Mouse (Mus musculus): Measurements from ENCODE around the gene Tyw1. TPM values are rescaled to one million over a fixed set of nuclear protein-coding genes. Genes with fewer than 3 reads are reported as not detected.

Tyw1 gene
- 7.7 TPM in 1 of 2 replicates, not detected in the other for polyA plus RNA-seq (2012; ENCODE audit: insufficient read depth, low replicate concordance)

- TF ChIP-seq GATA1 (IDR thresholded peaks at IDR 0.05; ENCODE audit: borderline replicate concordance, low read length) (peak; percentile 94), FLI1 (IDR thresholded peaks at IDR 0.05; ENCODE audit: low read length) (no peak)
These were observed at the start of gene Tyw1, which contains the start of gene Sbds for GRCm38 (mm10) chr5:130255017-130255720. Gene Tyw1, plus strand, starts transcription at chr5:130255619. Gene Sbds, minus strand, starts transcription at chr5:130255530.

DNA sequence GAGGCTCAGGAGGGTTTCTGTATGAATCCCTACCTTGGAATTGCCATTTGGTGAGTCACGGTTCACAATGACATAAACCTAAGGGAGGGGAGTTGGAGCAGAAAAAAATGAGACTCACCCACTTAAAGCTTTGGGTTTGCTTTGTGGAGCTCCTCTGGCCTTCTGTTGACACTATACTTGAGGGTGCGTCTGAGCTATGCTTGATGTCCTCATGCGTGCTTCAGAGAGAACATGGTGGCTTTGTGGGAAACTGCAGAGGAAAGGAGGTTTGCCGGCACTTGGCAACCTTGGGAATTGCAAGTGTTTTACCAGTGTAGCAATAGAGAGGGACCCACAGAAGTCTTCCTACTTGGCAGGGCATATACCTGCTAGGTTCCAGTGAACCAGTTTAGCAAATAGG is 48.1 kb upstream of the Tyw1 start:
- Histone ChIP-seq H3K4me3 (replicated peaks) (no peak overlapping the region), H3K9me3 (no peaks in the 10 kb centered on the region), H3K4me1 (peaks cover 43% of the 10 kb centered on the region), H3K36me3 (replicated peaks; ENCODE audit: low read length) (peaks cover 93% of the 10 kb centered on the region), H3K27me3 (replicated peaks) (no peaks in the 10 kb centered on the region)
- TF ChIP-seq GATA1 (IDR thresholded peaks at IDR 0.05; ENCODE audit: borderline replicate concordance, low read length) (no peak), FLI1 (IDR thresholded peaks at IDR 0.05; ENCODE audit: low read length) (no peak)

More at GRCm38 (mm10) chr5:130255017-130255720, at the start of gene Tyw1, which contains the start of gene Sbds:
- Histone ChIP-seq H3K27me3 (replicated peaks) (no peaks in the 10 kb centered on the region), H3K4me1 (peaks cover 43% of the 10 kb centered on the region), H3K9me3 (no peaks in the 10 kb centered on the region), H3K4me3 (replicated peaks) (peak within 1 kb of the TSS; percentile 99), H3K36me3 (replicated peaks; ENCODE audit: low read length) (peaks cover 46% of the 10 kb centered on the region)

- Histone ChIP-seq H3K9me3 (no peaks in the 10 kb centered on the region; the same call in 1 of the 2 replicates), H3K4me3 (replicated peaks) (no peak overlapping the region), H3K27me3 (replicated peaks) (no peaks in the 10 kb centered on the region), H3K4me1 (peaks cover 26% of the 10 kb centered on the region), H3K36me3 (replicated peaks; ENCODE audit: low read length) (peaks cover 90% of the 10 kb centered on the region)
- TF ChIP-seq GATA1 (IDR thresholded peaks at IDR 0.05; ENCODE audit: borderline replicate concordance, low read length) (no peak), FLI1 (IDR thresholded peaks at IDR 0.05; ENCODE audit: low read length) (no peak)
These were observed 42.5 kb upstream of the Tyw1 start for GRCm38 (mm10) chr5:130212956-130213355.

DNA sequence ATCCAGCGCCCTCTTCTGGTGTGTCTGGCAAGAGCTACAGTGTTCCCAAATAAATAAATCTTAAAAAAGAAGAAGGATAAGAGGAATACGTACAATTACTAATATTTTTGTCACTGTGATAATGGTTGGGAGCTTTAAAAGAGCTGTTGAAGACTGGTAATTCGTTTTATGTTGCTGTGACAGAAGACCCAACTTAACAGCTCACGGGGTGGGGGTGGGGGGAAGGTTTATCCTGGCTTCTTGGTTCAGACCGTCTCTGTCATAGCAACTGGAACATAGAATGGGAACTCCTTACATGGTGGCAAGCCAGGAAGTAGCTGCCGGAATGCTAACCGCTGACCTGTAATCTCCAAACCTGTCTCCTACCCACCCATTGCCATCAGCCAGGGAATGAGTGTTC is 38.6 kb upstream of the Tyw1 start, which contains the start of gene Tmem248:
Gene Tmem248 (plus strand): TSS at position 301 of the 400 bp plus-strand sequence.
- Histone ChIP-seq H3K9me3 (no peaks in the 10 kb centered on the region; the same call in 1 of the 2 replicates), H3K27me3 (replicated peaks) (no peaks in the 10 kb centered on the region), H3K4me3 (replicated peaks) (no peak within 1 kb of the TSS), H3K4me1 (peaks cover 30% of the 10 kb centered on the region), H3K36me3 (replicated peaks; ENCODE audit: low read length) (peaks cover 75% of the 10 kb centered on the region)
- no peak for TF ChIP-seq FLI1 (IDR thresholded peaks at IDR 0.05; ENCODE audit: low read length)
- no peak for TF ChIP-seq GATA1 (IDR thresholded peaks at IDR 0.05; ENCODE audit: borderline replicate concordance, low read length)

DNA sequence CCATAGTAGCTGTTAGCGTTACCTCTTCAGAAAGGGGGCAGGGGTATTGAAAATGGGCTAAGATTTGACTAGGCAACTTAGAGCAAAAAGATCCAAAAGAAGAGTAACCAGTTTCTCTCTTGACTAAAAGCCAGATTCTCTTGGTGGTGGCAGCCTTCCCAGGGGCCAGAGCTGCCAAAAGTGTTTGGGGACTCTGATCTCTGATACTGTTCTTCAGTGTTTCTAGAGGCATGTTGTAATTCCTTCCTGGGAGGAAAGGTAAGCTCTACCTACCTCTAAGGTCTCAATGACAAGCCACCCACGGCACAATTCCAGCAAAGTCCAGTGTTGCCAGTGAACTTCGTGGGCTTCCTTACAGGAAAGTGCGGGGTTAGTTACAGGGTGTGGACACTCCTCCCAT is 38.0 kb upstream of the Tyw1 start:
- no peaks in the 10 kb centered on the region; the same call in 1 of the 2 replicates for H3K9me3 ChIP-seq
- H3K27me3 ChIP-seq (replicated peaks), result no peaks in the 10 kb centered on the region
- peaks cover 68% of the 10 kb centered on the region for H3K36me3 ChIP-seq (replicated peaks; ENCODE audit: low read length)
- H3K4me1 ChIP-seq, result peaks cover 30% of the 10 kb centered on the region
- TF ChIP-seq GATA1 (IDR thresholded peaks at IDR 0.05; ENCODE audit: borderline replicate concordance, low read length) (no peak), FLI1 (IDR thresholded peaks at IDR 0.05; ENCODE audit: low read length) (no peak)
- no peak overlapping the region for H3K4me3 ChIP-seq (replicated peaks)

DNA sequence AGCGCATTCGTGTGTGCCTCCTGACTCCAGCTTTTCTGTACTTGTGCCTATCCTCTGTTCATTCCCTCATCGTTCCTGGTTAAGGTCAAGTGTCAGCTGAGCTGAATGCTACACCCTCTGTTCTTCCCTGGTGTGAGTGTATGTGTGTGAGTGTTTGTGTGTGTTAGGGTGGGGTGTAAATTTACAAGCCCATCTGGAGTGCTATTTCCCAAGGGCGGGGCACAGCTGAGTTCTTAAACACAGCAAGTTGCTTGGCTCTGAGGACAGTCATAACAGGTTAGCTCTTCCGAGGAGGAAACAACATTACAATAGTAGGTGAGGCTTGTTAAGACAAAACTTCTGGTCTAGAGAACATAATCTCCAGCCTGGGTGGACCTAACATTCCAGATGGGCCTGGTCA is 37.1 kb upstream of the Tyw1 start:
- TF ChIP-seq FLI1 (IDR thresholded peaks at IDR 0.05; ENCODE audit: low read length), result no peak
- no peak for TF ChIP-seq GATA1 (IDR thresholded peaks at IDR 0.05; ENCODE audit: borderline replicate concordance, low read length)
- peaks cover 59% of the 10 kb centered on the region for H3K36me3 ChIP-seq (replicated peaks; ENCODE audit: low read length)
- H3K4me1 ChIP-seq, result peaks cover 36% of the 10 kb centered on the region
- H3K27me3 ChIP-seq (replicated peaks), result no peaks in the 10 kb centered on the region
- no peaks in the 10 kb centered on the region; the same call in 1 of the 2 replicates for H3K9me3 ChIP-seq
- no peak overlapping the region for H3K4me3 ChIP-seq (replicated peaks)

DNA sequence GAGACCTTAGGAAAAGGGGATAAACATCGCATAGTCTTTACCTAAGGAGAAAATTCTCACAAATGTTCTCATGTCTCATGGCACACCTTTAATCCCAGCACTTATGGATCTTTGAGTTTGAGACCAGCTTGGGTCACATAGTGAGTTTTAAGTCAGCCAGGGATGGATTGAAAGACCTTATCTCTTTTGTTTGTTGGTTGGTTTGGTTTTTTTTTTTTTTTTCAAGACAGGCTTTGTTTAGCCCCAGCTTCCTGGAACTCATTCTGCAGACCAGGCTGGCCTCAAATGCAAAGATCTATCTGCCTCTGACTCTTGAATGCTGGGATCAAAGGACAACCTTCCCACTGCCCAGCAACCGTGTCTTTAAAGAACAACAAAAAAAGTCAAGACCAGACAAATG is 34.1 kb upstream of the Tyw1 start:
- peaks cover 45% of the 10 kb centered on the region for H3K36me3 ChIP-seq (replicated peaks; ENCODE audit: low read length)
- H3K27me3 ChIP-seq (replicated peaks), result no peaks in the 10 kb centered on the region
- peaks cover 50% of the 10 kb centered on the region for H3K4me1 ChIP-seq
- H3K4me3 ChIP-seq (replicated peaks), result peak overlapping the region; percentile 99
- no peak for TF ChIP-seq GATA1 (IDR thresholded peaks at IDR 0.05; ENCODE audit: borderline replicate concordance, low read length)
- TF ChIP-seq FLI1 (IDR thresholded peaks at IDR 0.05; ENCODE audit: low read length), result no peak
- no peaks in the 10 kb centered on the region; the same call in 1 of the 2 replicates for H3K9me3 ChIP-seq

- Histone ChIP-seq H3K4me1 (peaks cover 54% of the 10 kb centered on the region), H3K9me3 (no peaks in the 10 kb centered on the region; the same call in 1 of the 2 replicates), H3K4me3 (replicated peaks) (peak overlapping the region; percentile 99), H3K27me3 (replicated peaks) (no peaks in the 10 kb centered on the region), H3K36me3 (replicated peaks; ENCODE audit: low read length) (peaks cover 49% of the 10 kb centered on the region)
- TF ChIP-seq GATA1 (IDR thresholded peaks at IDR 0.05; ENCODE audit: borderline replicate concordance, low read length), result no peak
- TF ChIP-seq FLI1 (IDR thresholded peaks at IDR 0.05; ENCODE audit: low read length), result no peak
These were observed 33.7 kb upstream of the Tyw1 start for GRCm38 (mm10) chr5:130221760-130222145.

DNA sequence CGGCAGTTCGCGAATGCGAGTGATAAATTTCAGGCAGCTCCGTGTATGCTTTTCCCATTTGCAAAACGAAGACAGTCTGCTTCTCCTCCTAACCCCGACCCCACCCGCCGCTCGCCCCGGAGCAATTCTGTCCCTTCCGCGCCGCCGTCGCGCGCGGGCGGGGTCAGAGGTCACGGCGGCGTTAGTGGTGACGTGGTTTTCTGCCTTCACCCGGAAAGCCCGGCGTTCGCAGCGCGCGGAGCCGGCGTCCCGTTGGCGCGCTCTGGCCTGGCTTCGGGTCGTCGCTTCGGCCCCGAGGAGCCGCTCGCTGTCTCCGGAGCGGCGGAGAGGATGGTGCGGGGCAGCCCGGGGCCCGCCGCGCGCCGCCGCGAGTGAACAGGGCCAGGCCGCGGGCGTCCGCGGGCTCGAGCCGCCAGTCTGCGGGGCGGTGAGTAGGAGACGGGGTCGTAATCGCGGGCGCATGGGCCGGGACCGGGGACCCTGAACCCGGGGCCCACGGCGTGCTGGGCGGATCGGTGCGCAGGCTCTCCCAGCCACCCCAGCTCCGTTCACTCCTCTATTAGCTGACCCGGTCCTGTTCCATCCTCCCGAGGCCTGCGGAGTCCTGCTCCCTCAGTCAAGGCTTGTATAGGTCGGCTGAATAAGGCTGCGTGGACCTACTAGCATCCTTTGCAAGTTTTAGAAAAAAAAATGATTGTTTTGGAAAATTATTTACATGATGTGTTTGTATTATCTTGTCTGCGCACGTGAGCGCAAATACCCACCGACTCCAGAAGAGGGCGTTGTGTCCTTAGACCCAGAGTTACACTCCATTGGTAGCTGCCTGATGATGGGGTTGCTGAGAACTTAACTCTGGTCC is 33.0 kb upstream of the Tyw1 start:
- Histone ChIP-seq H3K4me1 (peaks cover 54% of the 10 kb centered on the region), H3K27me3 (replicated peaks) (no peaks in the 10 kb centered on the region), H3K4me3 (replicated peaks) (peak overlapping the region; percentile 99), H3K36me3 (replicated peaks; ENCODE audit: low read length) (peaks cover 49% of the 10 kb centered on the region), H3K9me3 (no peaks in the 10 kb centered on the region; the same call in 1 of the 2 replicates)
- TF ChIP-seq GATA1 (IDR thresholded peaks at IDR 0.05; ENCODE audit: borderline replicate concordance, low read length) (no peak), FLI1 (IDR thresholded peaks at IDR 0.05; ENCODE audit: low read length) (no peak)
